Mouse (Mus musculus) embryonic facial prominence, embryonic 11.5 days (tissue): Measurements from ENCODE around the gene Bdp1. TPM values are rescaled to one million over a fixed set of nuclear protein-coding genes. Genes with fewer than 3 reads are reported as not detected.
"Not testable (repeated sequence)": the region's sequence is repeated elsewhere in the genome, so short reads cannot be mapped to it uniquely, and the experiment has no call there.

Experiments
- ATAC-seq: fragments of 200-750 bp; cut with Nextera tagmentation; replicated peaks from 2 replicates; pipeline ENCODE4 v1.8.0; 2017; ENCODE audit warnings: low read depth; ENCODE audit not compliant: insufficient number of reproducible peaks, low FRiP score, low TSS enrichment
- DNase-seq: peaks from one replicate; pipeline ENCODE4 v3.0.0-alpha.2; 2015; ENCODE audit warnings: low spot score
- H3K27ac ChIP-seq: fragments of 300-500 bp; sonication (generic); replicated peaks from 2 replicates; pipeline ENCODE4 v1.5.1; 2014; ENCODE audit warnings: mild to moderate bottlenecking, low read depth, low read length, control low read depth
- H3K27me3 ChIP-seq: fragments of 300-500 bp; sonication (generic); 2 replicates; pipeline ENCODE4 v1.6.1; 2014; ENCODE audit warnings: mild to moderate bottlenecking, low read length, moderate library complexity, mixed read lengths; ENCODE audit not compliant: control insufficient read depth, insufficient read depth
- H3K36me3 ChIP-seq: fragments of 300-500 bp; sonication (generic); replicated peaks from 2 replicates; pipeline ENCODE4 v1.6.1; 2014; ENCODE audit warnings: low read depth, mild to moderate bottlenecking, low read length, moderate library complexity, mixed read lengths; ENCODE audit not compliant: control insufficient read depth, insufficient read depth
- H3K4me1 ChIP-seq: fragments of 300-500 bp; sonication (generic); 2 replicates; pipeline ENCODE4 v1.6.1; 2014; ENCODE audit warnings: low read length, mixed read lengths; ENCODE audit not compliant: control insufficient read depth, insufficient read depth
- H3K4me2 ChIP-seq: fragments of 300-500 bp; sonication (generic); 2 replicates; pipeline ENCODE4 v1.6.1; 2014; ENCODE audit warnings: low read depth, mild to moderate bottlenecking, control low read depth, low read length, moderate library complexity
- H3K4me3 ChIP-seq: fragments of 300-500 bp; sonication (generic); 2 replicates; pipeline ENCODE4 v1.5.1; 2014; ENCODE audit warnings: low read depth, low read length, control low read depth
- H3K9ac ChIP-seq: fragments of 300-500 bp; sonication (generic); replicated peaks from 2 replicates; pipeline ENCODE4 v1.6.1; 2014; ENCODE audit warnings: mild to moderate bottlenecking, control low read depth, low read length
- H3K9me3 ChIP-seq: fragments of 300-500 bp; sonication (generic); replicated peaks from 2 replicates; pipeline ENCODE4 v1.6.1; 2016; ENCODE audit warnings: mild to moderate bottlenecking, low read length, inconsistent platforms, mixed read lengths; ENCODE audit not compliant: control insufficient read depth
- WGBS: fragments of 180-500 bp; shearing (Covaris S2); extraction: QIAGEN DNeasy Blood & Tissue Kit; methylation state at CpG from one replicate; pipeline ENCODE4 v1.1.7; 2014; 5-methylcytosine and 5-hydroxymethylcytosine counted together
- polyA plus RNA-seq: library from polyadenylated mRNA; unstranded; fragments of >200 nt; fragmentation: Nextera tagmentation; extraction: Ambion mirVana; gene quantifications from 2 replicates; pipeline ENCODE4 v1.2.1, GENCODE M21; 2014

The Bdp1 gene
- polyA plus RNA-seq, 1 experiment from 2014 or later: 19.2 TPM

DNA sequence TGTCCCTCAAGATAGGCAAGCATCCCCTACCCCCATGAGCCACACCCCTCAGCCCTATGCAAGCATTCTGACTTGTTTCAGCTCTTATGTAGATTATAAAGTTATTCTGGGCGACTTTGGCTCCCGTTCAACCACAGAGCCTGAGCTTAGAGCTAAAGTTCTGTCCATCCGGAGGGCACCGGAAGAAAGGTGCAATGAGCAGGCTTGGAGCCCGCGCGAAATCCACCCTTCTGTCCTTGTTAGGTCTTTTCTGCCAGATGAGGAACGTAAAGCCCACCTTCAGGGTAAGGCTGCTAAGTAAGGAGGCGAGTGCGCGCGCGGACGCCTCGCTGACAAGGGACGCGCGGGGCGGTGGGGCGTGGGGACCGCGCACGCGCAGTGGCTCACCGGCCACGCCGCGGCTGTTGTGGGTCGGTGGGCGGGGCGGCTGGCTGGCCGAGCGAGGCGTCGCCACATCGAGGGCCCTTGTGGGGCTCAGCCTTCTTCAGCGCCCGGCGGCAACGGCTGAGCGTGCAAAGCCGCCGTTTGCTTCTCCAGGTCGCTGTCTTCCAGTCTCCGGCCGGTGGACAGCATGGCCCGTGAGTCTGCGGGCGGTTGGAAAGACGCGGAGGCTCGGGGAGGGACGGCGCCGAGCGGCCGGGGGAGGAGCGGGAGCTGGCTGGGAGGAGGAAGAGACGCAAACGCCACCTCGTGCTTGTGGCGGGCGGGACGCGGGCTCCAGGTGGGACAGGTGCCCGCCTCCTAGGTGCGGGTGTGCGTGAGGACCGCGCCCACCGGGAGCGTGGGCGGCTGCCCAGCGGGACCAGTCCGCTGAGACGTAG lies 4.0 kb upstream of the Bdp1 start, which contains the start of gene Serf1:
Gene Serf1, plus strand, starts transcription at position 361 of the 821 bp plus-strand sequence.
- Histone ChIP-seq H3K9me3 (no peaks in the 10 kb centered on the region), H3K4me1 (no peaks in the 10 kb centered on the region), H3K27me3 (no peaks in the 10 kb centered on the region), H3K4me3 (peak within 1 kb of the TSS; percentile 58), H3K36me3 (no peaks in the 10 kb centered on the region), H3K4me2 (peak within 1 kb of the TSS; percentile 87), H3K9ac (peak within 1 kb of the TSS; percentile 70), H3K27ac (0 out of 2 replicates have a peak within 1 kb of the TSS, but pooled peaks have one; percentile 13)
- peak; percentile 89 for DNase-seq
- WGBS: 1% methylated on average over 58 of the region's 76 CpGs
- ATAC-seq: peak; percentile 68

DNA sequence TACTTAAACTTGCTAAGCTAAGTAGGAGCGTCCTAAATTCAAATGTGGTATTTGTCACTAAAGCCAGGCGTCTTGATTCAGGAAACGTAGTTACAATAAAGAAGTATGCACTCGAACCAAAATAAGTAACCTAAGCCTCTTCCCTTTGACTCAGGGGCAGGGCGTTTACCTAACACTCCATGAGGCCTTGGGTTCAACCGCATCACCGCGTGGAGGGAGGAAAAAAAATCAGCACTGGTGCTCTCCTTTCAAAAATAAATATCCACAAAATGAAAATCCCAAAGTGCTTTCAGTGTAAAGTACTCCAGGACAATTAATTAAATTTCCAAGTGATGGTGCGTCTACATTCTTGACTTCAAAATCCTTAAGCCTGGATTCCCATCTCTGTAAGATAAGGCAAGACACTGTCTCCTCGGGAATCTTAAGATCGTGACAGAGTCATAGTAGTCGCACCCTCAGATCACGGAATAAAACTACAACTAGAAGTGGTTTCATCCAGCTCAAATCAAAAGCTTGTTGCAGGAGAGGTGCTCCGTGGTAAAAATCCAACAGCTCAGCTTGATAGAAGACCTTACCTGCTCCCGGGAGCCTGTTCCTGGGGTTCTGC lies 715 bp downstream of the Bdp1 start:
- Histone ChIP-seq H3K4me1 (no peaks in the 10 kb centered on the region), H3K27ac (peak overlapping the region; percentile 80), H3K9me3 (no peaks in the 10 kb centered on the region), H3K9ac (peak overlapping the region; percentile 92), H3K27me3 (no peaks in the 10 kb centered on the region), H3K4me2 (peak overlapping the region; percentile 75), H3K36me3 (no peaks in the 10 kb centered on the region; the same call in 1 of the 2 replicates), H3K4me3 (peak overlapping the region; percentile 98)
- 7% methylated on average over 15 of the region's 15 CpGs for WGBS
- no peak for ATAC-seq
- DNase-seq: no peak

- Histone ChIP-seq H3K4me3 (no peak overlapping the region), H3K9ac (no peak overlapping the region), H3K27me3 (no peaks in the 10 kb centered on the region), H3K36me3 (peaks cover 3% of the 10 kb centered on the region; the same call in 1 of the 2 replicates), H3K9me3 (no peaks in the 10 kb centered on the region), H3K4me1 (no peaks in the 10 kb centered on the region), H3K27ac (no peak overlapping the region), H3K4me2 (no peak overlapping the region)
- WGBS: 91% methylated on average over 6 of the region's 6 CpGs
- ATAC-seq (no peak), DNase-seq (no peak)
Observed at GRCm38 (mm10) chr13:100098808-100099207, 5.1 kb downstream of the Bdp1 start.

GRCm38 (mm10) chr13:100071473-100071872 lies 32.4 kb downstream of the Bdp1 start:
- peaks cover 3% of the 10 kb centered on the region; the same call in 1 of the 2 replicates for H3K36me3 ChIP-seq
- H3K9me3 ChIP-seq: no peaks in the 10 kb centered on the region
- DNase-seq: no peak
- no peak overlapping the region for H3K4me2 ChIP-seq
- H3K4me1 ChIP-seq: no peaks in the 10 kb centered on the region
- no peaks in the 10 kb centered on the region for H3K27me3 ChIP-seq
- ATAC-seq: no peak
- 95% methylated on average over 8 of the region's 8 CpGs for WGBS
- no peak overlapping the region for H3K9ac ChIP-seq
- no peak overlapping the region for H3K27ac ChIP-seq
- H3K4me3 ChIP-seq: no peak overlapping the region

DNA sequence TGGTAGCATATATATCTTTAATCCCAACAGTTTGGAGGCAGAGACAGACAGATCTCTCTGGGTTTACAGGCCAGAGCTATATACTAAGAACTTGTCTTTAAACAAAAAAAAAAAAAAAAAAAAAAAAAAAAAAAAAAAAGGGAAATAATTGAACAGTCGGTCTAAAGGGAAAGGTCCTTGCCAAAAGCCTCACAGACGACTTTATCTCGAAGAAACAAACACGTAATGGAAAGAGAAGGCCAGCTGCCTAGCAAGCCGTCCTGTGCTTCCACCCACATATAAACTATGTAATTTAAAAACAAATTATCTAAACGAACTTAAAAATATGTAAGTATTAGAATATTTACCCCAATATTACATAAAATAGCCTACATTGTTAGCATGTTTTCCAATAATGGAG lies 36.0 kb downstream of the Bdp1 start:
- H3K4me2 ChIP-seq: no peak overlapping the region
- 87% methylated on average over 6 of the region's 6 CpGs for WGBS
- no peaks in the 10 kb centered on the region; the same call in 1 of the 2 replicates for H3K36me3 ChIP-seq
- no peak for DNase-seq
- no peak overlapping the region for H3K4me3 ChIP-seq
- no peak overlapping the region for H3K9ac ChIP-seq
- no peaks in the 10 kb centered on the region for H3K9me3 ChIP-seq
- no peak overlapping the region for H3K27ac ChIP-seq
- no peaks in the 10 kb centered on the region for H3K27me3 ChIP-seq
- no peaks in the 10 kb centered on the region for H3K4me1 ChIP-seq
- ATAC-seq: no peak

- ATAC-seq (no peak), DNase-seq (no peak)
- Histone ChIP-seq H3K27ac (no peak overlapping the region), H3K9ac (no peak overlapping the region), H3K27me3 (no peaks in the 10 kb centered on the region), H3K36me3 (no peaks in the 10 kb centered on the region; the same call in none of the 2 replicates), H3K4me1 (no peaks in the 10 kb centered on the region), H3K9me3 (no peaks in the 10 kb centered on the region), H3K4me2 (no peak overlapping the region), H3K4me3 (no peak overlapping the region)
- WGBS: 97% methylated on average over 3 of the region's 3 CpGs
Observed at GRCm38 (mm10) chr13:100063936-100064335, 39.9 kb downstream of the Bdp1 start.

- 92% methylated on average over 8 of the region's 8 CpGs for WGBS
- not testable (repeated sequence) for H3K36me3 ChIP-seq, ATAC-seq, H3K27me3 ChIP-seq, H3K4me1 ChIP-seq, H3K9me3 ChIP-seq, DNase-seq, H3K9ac ChIP-seq, H3K4me3 ChIP-seq, H3K4me2 ChIP-seq, H3K27ac ChIP-seq
Observed at GRCm38 (mm10) chr13:100057738-100058137, 46.1 kb downstream of the Bdp1 start.

DNA sequence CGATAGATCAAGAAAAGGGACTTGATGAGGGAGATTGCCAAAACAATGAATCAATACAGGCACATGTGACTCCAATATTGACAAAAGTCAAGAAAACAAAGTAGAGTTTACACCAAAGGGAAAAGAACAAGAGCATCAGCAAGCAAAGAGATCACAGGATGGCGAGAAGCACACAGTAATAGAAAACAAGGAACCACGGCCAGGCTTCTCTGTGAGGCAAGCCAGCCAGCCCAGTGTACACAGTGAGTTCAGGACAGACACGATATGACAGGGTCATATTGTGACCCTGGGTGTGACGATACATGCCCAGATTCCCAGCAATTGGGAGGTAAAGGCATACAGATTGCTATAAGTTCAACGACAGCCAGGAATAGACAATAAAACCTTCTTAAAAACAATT lies 77.9 kb downstream of the Bdp1 start:
- ATAC-seq: no peak
- H3K9me3 ChIP-seq: no peaks in the 10 kb centered on the region
- H3K36me3 ChIP-seq: peaks cover 7% of the 10 kb centered on the region; the same call in 1 of the 2 replicates

More for the DNA sequence above, 77.9 kb downstream of the Bdp1 start:
- Histone ChIP-seq H3K27me3 (no peaks in the 10 kb centered on the region), H3K4me2 (no peak overlapping the region), H3K27ac (no peak overlapping the region), H3K4me3 (no peak overlapping the region), H3K9ac (no peak overlapping the region), H3K4me1 (no peaks in the 10 kb centered on the region)
- WGBS: 91% methylated on average over 6 of the region's 6 CpGs
- no peak for DNase-seq
